Mouse (Mus musculus) heart, embryonic 11.5 days (tissue): Measurements from ENCODE around the gene Fbxl15. TPM values are rescaled to one million over a fixed set of nuclear protein-coding genes. Genes with fewer than 3 reads are reported as not detected.

Experiments used
- ATAC-seq: fragments of 200-750 bp; cut with Nextera tagmentation; replicated peaks from 2 replicates; pipeline ENCODE4 v1.8.0; 2017; ENCODE audit warnings: moderate library complexity; ENCODE audit not compliant: insufficient number of reproducible peaks, low FRiP score, low TSS enrichment
- H3K27ac ChIP-seq: fragments of 300-500 bp; sonication (generic); 2 replicates; pipeline ENCODE4 v1.5.1; 2014; ENCODE audit warnings: mild to moderate bottlenecking, low read depth, low read length
- H3K27me3 ChIP-seq: fragments of 300-500 bp; sonication (generic); 2 replicates; pipeline ENCODE4 v1.6.1; 2014; ENCODE audit warnings: mild to moderate bottlenecking, low read length, mixed read lengths; ENCODE audit not compliant: control insufficient read depth, insufficient read depth
- H3K36me3 ChIP-seq: fragments of 300-500 bp; sonication (generic); 2 replicates; pipeline ENCODE4 v1.6.1; 2014; ENCODE audit warnings: mild to moderate bottlenecking, low read length, moderate library complexity, mixed read lengths; ENCODE audit not compliant: control insufficient read depth, insufficient read depth
- H3K4me1 ChIP-seq: fragments of 300-500 bp; sonication (generic); 2 replicates; pipeline ENCODE4 v1.6.1; 2014; ENCODE audit warnings: low read length; ENCODE audit not compliant: control insufficient read depth, insufficient read depth
- H3K4me2 ChIP-seq: fragments of 300-500 bp; sonication (generic); 2 replicates; pipeline ENCODE4 v1.6.1; 2014; ENCODE audit warnings: mild to moderate bottlenecking, moderate library complexity
- H3K4me3 ChIP-seq: fragments of 300-500 bp; sonication (generic); 2 replicates; pipeline ENCODE4 v1.5.1; 2014; ENCODE audit warnings: low read depth, low read length
- H3K9ac ChIP-seq: fragments of 300-500 bp; sonication (generic); 2 replicates; pipeline ENCODE4 v1.6.1; 2014; ENCODE audit warnings: mild to moderate bottlenecking, low read depth, low read length, moderate library complexity
- H3K9me3 ChIP-seq: fragments of 300-500 bp; sonication (generic); replicated peaks from 2 replicates; pipeline ENCODE4 v1.6.1; 2016; ENCODE audit warnings: low read length; ENCODE audit not compliant: control insufficient read depth
- WGBS: fragments of 180-500 bp; shearing (Covaris S2); extraction: QIAGEN DNeasy Blood & Tissue Kit; methylation state at CpG from one replicate; pipeline ENCODE4 v1.1.7; 2014; ENCODE audit not compliant: insufficient replicate concordance; 5-methylcytosine and 5-hydroxymethylcytosine counted together
- polyA plus RNA-seq: library from polyadenylated mRNA; unstranded; fragments of >200 nt; fragmentation: Nextera tagmentation; extraction: Ambion mirVana; gene quantifications from 2 replicates; pipeline ENCODE4 v1.2.1, GENCODE M21; 2014

Fbxl15 gene
- polyA plus RNA-seq, 1 experiment from 2014 or later, result 9.7 TPM

- Histone ChIP-seq H3K4me2 (peak overlapping the region; percentile 100), H3K27ac (no peak overlapping the region)
- WGBS, result 53% methylated on average over 5 of the region's 5 CpGs
Observed at GRCm38 (mm10) chr19:46306268-46306610, 21.7 kb upstream of the Fbxl15 start.

GRCm38 (mm10) chr19:46306751-46307289 is 21.2 kb upstream of the Fbxl15 start:
- 91% methylated on average over 9 of the region's 9 CpGs for WGBS

More at GRCm38 (mm10) chr19:46306268-46306610, 21.7 kb upstream of the Fbxl15 start:
- no peaks in the 10 kb centered on the region for H3K9me3 ChIP-seq
- H3K36me3 ChIP-seq, result 0 out of 2 replicates have a peak, but pooled peaks cover 3% of the 10 kb centered on the region
- H3K9ac ChIP-seq, result peak overlapping the region; percentile 79
- no peak for ATAC-seq
- H3K27me3 ChIP-seq, result peaks cover 30% of the 10 kb centered on the region
- H3K4me3 ChIP-seq, result peak overlapping the region; percentile 72
- peaks cover 15% of the 10 kb centered on the region for H3K4me1 ChIP-seq

DNA sequence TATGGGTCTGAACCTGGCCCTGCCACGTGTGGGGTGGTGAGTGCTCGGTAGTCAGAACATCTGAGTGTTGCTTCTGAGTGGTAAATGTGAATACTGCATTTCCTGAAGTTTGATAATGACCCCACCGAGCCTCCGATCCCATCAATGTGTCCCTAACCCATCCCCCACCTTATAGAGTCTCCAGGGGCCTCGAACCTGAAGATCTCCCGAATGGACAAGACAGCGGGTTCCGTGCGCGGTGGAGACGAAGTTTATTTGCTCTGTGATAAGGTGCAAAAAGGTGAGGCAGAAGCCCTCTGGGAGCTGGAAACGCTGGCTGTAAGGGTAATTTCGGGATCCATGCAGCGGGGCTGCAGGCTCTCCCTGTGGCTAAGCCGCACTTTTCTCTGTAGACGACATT is 20.2 kb upstream of the Fbxl15 start:
- Histone ChIP-seq H3K4me1 (peaks cover 15% of the 10 kb centered on the region), H3K36me3 (peaks cover 3% of the 10 kb centered on the region; the same call in 1 of the 2 replicates), H3K9me3 (no peaks in the 10 kb centered on the region), H3K9ac (no peak overlapping the region), H3K4me3 (no peak overlapping the region), H3K4me2 (no peak overlapping the region), H3K27ac (no peak overlapping the region), H3K27me3 (peaks cover 35% of the 10 kb centered on the region)
- 69% methylated on average over 16 of the region's 16 CpGs for WGBS
- ATAC-seq, result no peak

More at GRCm38 (mm10) chr19:46306751-46307289, 21.2 kb upstream of the Fbxl15 start:
- Histone ChIP-seq H3K9me3 (no peaks in the 10 kb centered on the region), H3K36me3 (0 out of 2 replicates have a peak, but pooled peaks cover 3% of the 10 kb centered on the region), H3K9ac (no peak overlapping the region), H3K27me3 (peaks cover 30% of the 10 kb centered on the region), H3K4me2 (no peak overlapping the region), H3K4me3 (no peak overlapping the region), H3K4me1 (peaks cover 15% of the 10 kb centered on the region), H3K27ac (no peak overlapping the region)
- no peak for ATAC-seq

DNA sequence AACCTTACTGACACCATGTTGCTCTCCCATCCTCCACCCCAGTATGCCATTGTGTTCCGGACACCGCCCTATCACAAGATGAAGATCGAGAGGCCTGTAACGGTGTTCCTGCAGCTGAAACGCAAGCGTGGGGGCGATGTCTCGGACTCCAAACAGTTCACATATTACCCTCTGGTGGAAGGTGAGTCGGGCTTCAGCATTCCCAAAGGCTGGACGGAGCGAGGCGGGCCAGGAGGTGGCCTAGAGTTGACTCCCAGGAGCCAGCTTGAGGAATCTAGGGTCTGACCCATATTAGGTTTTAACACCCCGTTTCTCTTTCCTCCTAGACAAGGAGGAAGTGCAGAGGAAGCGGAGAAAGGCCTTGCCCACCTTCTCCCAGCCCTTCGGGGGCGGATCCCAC is 19.7 kb upstream of the Fbxl15 start:
- Histone ChIP-seq H3K9me3 (no peaks in the 10 kb centered on the region), H3K4me3 (no peak overlapping the region), H3K4me1 (peaks cover 17% of the 10 kb centered on the region), H3K4me2 (peak overlapping the region; percentile 84), H3K27ac (no peak overlapping the region), H3K27me3 (peaks cover 41% of the 10 kb centered on the region), H3K9ac (no peak overlapping the region), H3K36me3 (peaks cover 5% of the 10 kb centered on the region; the same call in 1 of the 2 replicates)
- no peak for ATAC-seq
- whole genome bisulfite sequencing, result 58% methylated on average over 16 of the region's 16 CpGs

GRCm38 (mm10) chr19:46308706-46309435 is 19.1 kb upstream of the Fbxl15 start:
- 2% methylated on average over 47 of the region's 47 CpGs for WGBS
- Histone ChIP-seq H3K4me2 (peak overlapping the region; percentile 84), H3K27me3 (peaks cover 46% of the 10 kb centered on the region), H3K27ac (no peak overlapping the region), H3K9ac (peak overlapping the region; percentile 61; the same call in 1 of the 2 replicates), H3K4me1 (peaks cover 21% of the 10 kb centered on the region), H3K4me3 (peak overlapping the region; percentile 43), H3K36me3 (peaks cover 5% of the 10 kb centered on the region; the same call in 1 of the 2 replicates), H3K9me3 (no peaks in the 10 kb centered on the region)
- ATAC-seq, result no peak

DNA sequence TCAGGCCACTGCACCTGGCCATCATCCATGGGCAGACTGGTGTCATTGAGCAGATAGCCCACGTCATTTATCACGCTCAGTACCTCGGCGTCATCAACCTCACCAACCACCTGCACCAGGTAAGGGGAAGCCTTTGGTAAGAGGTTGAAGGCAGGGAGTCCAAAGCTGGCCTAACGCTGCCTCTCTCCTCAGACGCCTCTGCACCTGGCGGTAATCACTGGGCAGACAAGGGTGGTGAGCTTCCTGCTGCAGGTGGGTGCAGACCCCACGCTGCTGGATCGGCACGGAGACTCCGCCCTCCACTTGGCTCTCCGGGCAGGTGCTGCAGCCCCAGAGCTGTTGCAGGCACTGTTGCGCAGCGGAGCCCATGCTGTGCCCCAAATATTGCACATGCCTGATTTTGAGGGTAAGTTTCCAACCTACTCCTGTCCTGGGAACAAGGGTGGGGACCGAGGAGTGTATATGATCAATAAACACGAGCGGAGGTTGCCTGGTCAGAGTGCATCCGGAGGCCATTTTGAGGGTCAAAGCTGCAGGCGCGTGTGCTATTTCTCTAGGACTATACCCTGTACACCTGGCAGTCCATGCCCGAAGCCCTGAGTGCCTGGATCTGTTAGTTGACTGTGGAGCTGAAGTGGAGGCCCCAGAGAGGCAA is 18.2 kb upstream of the Fbxl15 start:
- Histone ChIP-seq H3K4me3 (no peak overlapping the region), H3K27me3 (peaks cover 55% of the 10 kb centered on the region), H3K27ac (no peak overlapping the region), H3K9me3 (no peaks in the 10 kb centered on the region), H3K4me2 (no peak overlapping the region), H3K9ac (no peak overlapping the region), H3K36me3 (peaks cover 5% of the 10 kb centered on the region; the same call in 1 of the 2 replicates), H3K4me1 (peaks cover 28% of the 10 kb centered on the region)
- ATAC-seq, result no peak
- 73% methylated on average over 21 of the region's 21 CpGs for WGBS

- Histone ChIP-seq H3K9ac (no peak overlapping the region), H3K4me1 (peaks cover 30% of the 10 kb centered on the region), H3K9me3 (no peaks in the 10 kb centered on the region), H3K27ac (no peak overlapping the region), H3K4me3 (no peak overlapping the region), H3K27me3 (peaks cover 61% of the 10 kb centered on the region), H3K36me3 (peaks cover 5% of the 10 kb centered on the region; the same call in 1 of the 2 replicates), H3K4me2 (no peak overlapping the region)
- no peak for ATAC-seq
- WGBS, result 87% methylated on average over 12 of the region's 12 CpGs
Observed at GRCm38 (mm10) chr19:46310312-46310865, 17.6 kb upstream of the Fbxl15 start.

DNA sequence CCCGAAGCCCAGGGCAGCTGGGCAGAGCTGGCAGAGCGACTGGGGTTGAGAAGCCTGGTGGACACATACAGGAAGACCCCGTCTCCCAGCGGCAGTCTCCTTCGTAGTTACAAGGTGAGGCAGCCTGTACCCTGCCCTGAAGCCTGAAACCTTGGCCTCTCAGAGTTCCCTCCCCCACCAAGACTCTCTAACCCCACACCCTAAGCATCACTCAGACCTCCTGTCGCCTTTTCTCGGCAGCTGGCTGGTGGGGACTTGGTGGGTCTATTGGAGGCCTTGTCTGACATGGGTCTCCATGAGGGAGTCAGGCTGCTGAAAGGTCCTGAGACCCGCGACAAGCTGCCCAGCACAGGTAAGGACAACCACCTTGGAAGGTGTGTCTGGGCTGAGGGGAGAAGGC is 16.6 kb upstream of the Fbxl15 start:
- no peak overlapping the region for H3K4me2 ChIP-seq
- peaks cover 31% of the 10 kb centered on the region for H3K4me1 ChIP-seq
- WGBS, result 84% methylated on average over 9 of the region's 9 CpGs

More for the DNA sequence above, 16.6 kb upstream of the Fbxl15 start:
- Histone ChIP-seq H3K27ac (no peak overlapping the region), H3K9me3 (no peaks in the 10 kb centered on the region), H3K4me3 (no peak overlapping the region), H3K27me3 (peaks cover 68% of the 10 kb centered on the region), H3K36me3 (peaks cover 5% of the 10 kb centered on the region; the same call in 1 of the 2 replicates), H3K9ac (no peak overlapping the region)
- no peak for ATAC-seq
